Mouse (Mus musculus): ENCODE measurements at regions not wholly inside any gene's neighbourhood (a gene's known extent, or its start where the extent isn't known, plus 50 kb on each side); places are given as distances from the start of the nearest gene placed in this dataset.
"Not testable (repeated sequence)": the region's sequence is repeated elsewhere in the genome, so short reads cannot be mapped to it uniquely, and the experiment has no call there.

DNA sequence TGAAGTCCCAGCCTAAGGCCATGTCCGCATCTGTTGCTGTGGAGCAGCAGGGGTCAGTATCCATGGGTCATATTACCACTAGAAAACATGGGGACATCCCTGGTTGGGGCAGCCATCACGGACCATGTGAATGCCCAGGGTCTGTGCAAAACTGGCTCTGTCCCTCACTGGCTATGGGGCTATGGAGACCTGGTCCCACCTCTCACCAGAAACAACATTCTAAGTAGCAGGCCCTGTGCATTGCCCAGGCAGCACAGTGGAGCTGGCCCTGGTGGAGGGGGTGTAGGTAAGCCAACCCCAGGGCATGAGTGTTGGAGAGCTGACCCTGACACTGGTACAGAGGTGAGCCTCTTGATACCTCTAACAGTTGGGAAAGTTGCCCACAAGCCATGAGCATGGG is 213.7 kb downstream of the Macc1 start:
- Histone ChIP-seq H3K4me3 (ENCODE audit: low read depth, low read length) (no peak overlapping the region), H3K4me2 (ENCODE audit: low read length) (no peak overlapping the region), H3K9ac (ENCODE audit: low read length) (no peak overlapping the region), H3K27ac (ENCODE audit: low read depth, low read length) (no peak overlapping the region), H3K27me3 (replicated peaks; ENCODE audit: control insufficient read depth, insufficient read depth, low read length) (no peaks in the 10 kb centered on the region), H3K4me1 (ENCODE audit: control insufficient read depth, insufficient read depth, low read length) (no peaks in the 10 kb centered on the region), H3K36me3 (ENCODE audit: control insufficient read depth, insufficient read depth, low read length) (no peaks in the 10 kb centered on the region), H3K9me3 (replicated peaks; ENCODE audit: control insufficient read depth, low read length) (no peaks in the 10 kb centered on the region)
- 88% methylated on average over 2 of the region's 2 CpGs for WGBS
- ATAC-seq (no peak), DNase-seq (ENCODE audit: low spot score) (no peak)

DNA sequence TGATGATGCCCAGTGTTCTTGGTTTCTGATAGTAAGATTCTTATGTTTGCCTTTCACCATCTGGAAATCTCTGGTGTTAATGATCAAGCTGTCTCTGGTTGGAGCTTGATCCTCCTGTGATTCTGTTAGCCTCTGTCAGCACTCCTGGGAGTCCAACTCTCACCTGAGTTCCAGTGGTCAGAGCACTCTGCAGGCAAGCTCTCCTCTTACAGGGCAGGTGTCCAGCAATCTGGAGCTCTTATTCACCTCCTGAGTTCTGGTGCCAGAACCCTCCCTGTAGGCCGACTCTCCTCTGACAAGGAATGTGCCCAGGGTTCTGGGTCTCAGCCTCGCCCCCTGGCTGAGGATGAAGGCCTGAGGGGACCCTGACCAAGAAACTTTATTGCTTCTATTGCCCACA is 234.3 kb downstream of the Macc1 start:
- not testable (repeated sequence) for H3K4me3 ChIP-seq (ENCODE audit: low read depth, low read length); H3K4me2 ChIP-seq (ENCODE audit: low read length); H3K9me3 ChIP-seq (replicated peaks; ENCODE audit: control insufficient read depth, low read length); H3K9ac ChIP-seq (ENCODE audit: low read length); ATAC-seq; H3K4me1 ChIP-seq (ENCODE audit: control insufficient read depth, insufficient read depth, low read length); H3K36me3 ChIP-seq (ENCODE audit: control insufficient read depth, insufficient read depth, low read length); H3K27me3 ChIP-seq (replicated peaks; ENCODE audit: control insufficient read depth, insufficient read depth, low read length); H3K27ac ChIP-seq (ENCODE audit: low read depth, low read length); DNase-seq (ENCODE audit: low spot score)
- 83% methylated on average over 2 of the region's 2 CpGs for WGBS

DNA sequence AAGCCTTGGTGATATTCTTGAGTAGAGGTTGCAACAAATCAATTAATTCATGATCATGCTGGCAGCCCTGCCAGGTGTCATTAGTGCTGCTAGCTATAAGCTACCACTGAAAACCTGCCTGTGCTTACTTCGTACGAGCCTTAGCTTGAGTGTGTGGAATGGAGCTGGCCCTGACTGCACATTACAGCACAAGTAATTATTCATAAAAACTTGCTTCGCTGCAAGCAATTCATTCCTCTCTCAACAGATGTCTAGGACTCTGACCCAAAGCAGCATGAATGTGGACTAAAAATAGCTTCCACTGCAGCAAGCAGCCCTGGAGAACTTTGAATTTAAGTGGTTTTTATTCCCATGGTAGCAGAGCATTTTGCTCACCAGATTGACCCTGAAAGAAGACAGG is 262.6 kb downstream of the Macc1 start:
- Histone ChIP-seq H3K27me3 (replicated peaks; ENCODE audit: control insufficient read depth, insufficient read depth, low read length) (no peaks in the 10 kb centered on the region), H3K4me1 (ENCODE audit: control insufficient read depth, insufficient read depth, low read length) (no peaks in the 10 kb centered on the region), H3K9ac (ENCODE audit: low read length) (no peak overlapping the region), H3K36me3 (ENCODE audit: control insufficient read depth, insufficient read depth, low read length) (no peaks in the 10 kb centered on the region), H3K4me2 (ENCODE audit: low read length) (no peak overlapping the region), H3K27ac (ENCODE audit: low read depth, low read length) (no peak overlapping the region), H3K9me3 (replicated peaks; ENCODE audit: control insufficient read depth, low read length) (no peaks in the 10 kb centered on the region), H3K4me3 (ENCODE audit: low read depth, low read length) (no peak overlapping the region)
- DNase-seq (ENCODE audit: low spot score) = peak; percentile 46
- WGBS = 61% methylated on average over 3 of the region's 3 CpGs
- ATAC-seq = peak; percentile 66

DNA sequence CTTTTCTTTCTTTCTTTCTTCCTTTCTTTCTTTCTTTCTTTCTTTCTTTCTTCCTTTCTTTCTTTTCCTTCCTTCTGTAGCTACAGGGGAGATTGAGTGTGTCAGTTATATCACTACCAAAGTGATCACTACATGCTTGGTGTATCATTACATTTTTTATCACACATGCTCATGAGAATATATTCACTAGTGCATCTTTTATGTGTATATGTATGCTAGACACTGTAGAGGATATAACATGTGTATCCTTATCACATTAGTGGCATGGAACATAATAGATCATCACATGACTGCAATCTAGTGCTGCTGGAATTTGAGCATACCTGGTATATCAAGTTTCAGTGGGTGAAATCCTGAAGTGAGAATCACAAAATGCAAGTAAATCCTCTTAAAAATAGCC is 263.2 kb downstream of the Macc1 start:
- DNase-seq (ENCODE audit: low spot score) (no peak), ATAC-seq (no peak)
- no peaks in the 10 kb centered on the region for H3K9me3 ChIP-seq (replicated peaks; ENCODE audit: control insufficient read depth, low read length)
- H3K4me1 ChIP-seq (ENCODE audit: control insufficient read depth, insufficient read depth, low read length) = no peaks in the 10 kb centered on the region
- no peak overlapping the region for H3K9ac ChIP-seq (ENCODE audit: low read length)
- H3K4me3 ChIP-seq (ENCODE audit: low read depth, low read length) = no peak overlapping the region
- no peak overlapping the region for H3K4me2 ChIP-seq (ENCODE audit: low read length)
- no peaks in the 10 kb centered on the region for H3K27me3 ChIP-seq (replicated peaks; ENCODE audit: control insufficient read depth, insufficient read depth, low read length)
- no peaks in the 10 kb centered on the region for H3K36me3 ChIP-seq (ENCODE audit: control insufficient read depth, insufficient read depth, low read length)
- no peak overlapping the region for H3K27ac ChIP-seq (ENCODE audit: low read depth, low read length)

DNA sequence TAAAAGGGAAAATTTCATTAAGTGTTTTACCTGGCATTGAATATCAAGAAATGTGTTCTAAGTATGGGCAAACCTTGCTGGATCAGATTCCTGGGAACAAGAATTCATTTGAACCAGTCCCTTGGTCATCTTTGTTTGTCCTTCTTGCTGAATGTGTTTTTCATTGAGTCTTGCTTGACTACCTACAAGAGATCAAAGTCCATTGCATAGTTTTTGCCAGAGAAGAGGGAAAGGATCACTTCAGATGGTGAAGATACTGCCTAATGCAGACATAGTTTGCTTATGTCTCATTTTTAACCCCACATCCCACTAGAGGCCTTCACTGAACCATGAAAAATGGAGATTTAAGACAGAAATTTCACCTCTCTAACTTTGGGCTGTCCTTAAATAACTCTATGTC is 287.3 kb downstream of the Macc1 start:
- Histone ChIP-seq H3K4me3 (ENCODE audit: low read depth, low read length) (no peak overlapping the region), H3K27me3 (replicated peaks; ENCODE audit: control insufficient read depth, insufficient read depth, low read length) (no peaks in the 10 kb centered on the region), H3K4me1 (ENCODE audit: control insufficient read depth, insufficient read depth, low read length) (no peaks in the 10 kb centered on the region), H3K27ac (ENCODE audit: low read depth, low read length) (no peak overlapping the region), H3K9me3 (replicated peaks; ENCODE audit: control insufficient read depth, low read length) (no peaks in the 10 kb centered on the region), H3K4me2 (ENCODE audit: low read length) (no peak overlapping the region), H3K36me3 (ENCODE audit: control insufficient read depth, insufficient read depth, low read length) (no peaks in the 10 kb centered on the region), H3K9ac (ENCODE audit: low read length) (no peak overlapping the region)
- ATAC-seq = no peak
- no peak for DNase-seq (ENCODE audit: low spot score)

DNA sequence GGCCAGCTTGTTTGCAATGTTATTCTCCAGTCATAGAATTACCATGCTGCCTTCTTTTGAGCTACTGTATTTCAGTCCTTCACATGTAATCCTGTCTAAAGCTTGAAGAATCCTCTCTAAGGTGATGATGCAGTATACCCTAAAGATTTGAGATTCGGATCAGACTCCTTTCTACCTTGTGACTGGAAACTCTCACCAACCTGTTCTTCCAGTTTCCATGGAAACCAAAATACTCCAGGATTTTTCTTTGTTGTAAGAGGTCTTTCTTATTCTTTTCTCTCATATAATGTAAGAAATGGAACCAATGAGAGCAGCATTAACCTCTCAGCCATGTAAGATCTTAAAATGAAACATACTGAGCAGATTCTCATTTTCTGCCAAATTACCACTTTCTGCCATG is 310.2 kb downstream of the Macc1 start:
- DNase-seq (ENCODE audit: low spot score) (peak; percentile 32), ATAC-seq (no peak)
- no peaks in the 10 kb centered on the region for H3K4me1 ChIP-seq (ENCODE audit: control insufficient read depth, insufficient read depth, low read length)
- H3K27ac ChIP-seq (ENCODE audit: low read depth, low read length) = no peak overlapping the region
- H3K9ac ChIP-seq (ENCODE audit: low read length) = no peak overlapping the region
- no peaks in the 10 kb centered on the region for H3K9me3 ChIP-seq (replicated peaks; ENCODE audit: control insufficient read depth, low read length)
- no peak overlapping the region for H3K4me3 ChIP-seq (ENCODE audit: low read depth, low read length)
- no peak overlapping the region for H3K4me2 ChIP-seq (ENCODE audit: low read length)
- no peaks in the 10 kb centered on the region for H3K27me3 ChIP-seq (replicated peaks; ENCODE audit: control insufficient read depth, insufficient read depth, low read length)
- H3K36me3 ChIP-seq (ENCODE audit: control insufficient read depth, insufficient read depth, low read length) = no peaks in the 10 kb centered on the region
- 58% methylated on average over 1 of the region's 1 CpGs for WGBS

DNA sequence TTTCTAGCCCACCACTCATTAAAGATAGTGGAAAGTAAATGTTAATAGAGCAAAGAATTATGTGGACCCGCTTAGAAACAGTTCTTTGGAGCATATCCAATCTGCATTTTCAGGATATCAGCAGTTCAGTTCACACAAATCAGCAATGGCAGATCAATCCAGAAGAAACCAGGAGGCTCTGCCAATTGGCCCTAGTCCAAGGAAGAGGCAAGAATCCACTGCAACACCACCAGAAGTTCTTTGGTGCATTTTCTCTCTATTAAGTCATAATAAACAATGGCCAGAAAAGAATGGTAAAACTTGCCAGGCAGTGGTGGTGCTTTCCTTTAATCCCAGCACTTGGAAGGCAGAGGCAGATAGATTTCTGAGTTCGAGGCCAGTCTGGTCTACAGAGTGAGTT is 290.3 kb upstream of the Tmem196 start:
- H3K9ac ChIP-seq (ENCODE audit: low read length) = no peak overlapping the region
- H3K9me3 ChIP-seq (replicated peaks; ENCODE audit: control insufficient read depth, low read length) = no peaks in the 10 kb centered on the region
- H3K27me3 ChIP-seq (replicated peaks; ENCODE audit: control insufficient read depth, insufficient read depth, low read length) = no peaks in the 10 kb centered on the region
- DNase-seq (ENCODE audit: low spot score) (peak; percentile 13), ATAC-seq (no peak)
- no peaks in the 10 kb centered on the region for H3K36me3 ChIP-seq (ENCODE audit: control insufficient read depth, insufficient read depth, low read length)
- no peak overlapping the region for H3K4me2 ChIP-seq (ENCODE audit: low read length)
- no peaks in the 10 kb centered on the region for H3K4me1 ChIP-seq (ENCODE audit: control insufficient read depth, insufficient read depth, low read length)
- no peak overlapping the region for H3K27ac ChIP-seq (ENCODE audit: low read depth, low read length)
- WGBS = 63% methylated on average over 2 of the region's 2 CpGs
- no peak overlapping the region for H3K4me3 ChIP-seq (ENCODE audit: low read depth, low read length)
